Mouse (Mus musculus): ENCODE data around the gene Gga1. TPM values are rescaled to one million over a fixed set of nuclear protein-coding genes. Genes with fewer than 3 reads are reported as not detected.

Gga1 gene
- total RNA-seq, 2 experiments from 2014 or later, result 64.8 to 68.2 TPM

DNA sequence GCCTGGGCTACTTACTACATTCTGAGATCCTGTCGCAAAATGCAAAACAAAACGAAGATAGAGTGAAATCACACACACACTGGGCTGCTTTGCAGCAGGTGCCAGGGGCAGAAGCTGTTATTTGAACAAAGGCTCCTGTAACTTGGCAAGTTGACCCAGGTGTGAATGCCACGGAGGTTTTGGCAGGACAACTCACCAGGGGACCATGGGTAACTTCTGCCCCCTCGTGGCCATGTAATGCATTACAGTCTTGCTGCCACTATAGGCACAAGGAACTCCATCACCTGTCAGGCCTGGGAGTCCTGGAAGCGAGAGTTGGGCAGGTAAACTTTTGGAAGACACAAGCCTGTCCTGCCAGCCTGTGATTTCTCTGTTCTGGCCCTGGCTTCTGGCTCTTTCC lies 28.5 kb upstream of the Gga1 start:
- TF ChIP-seq CTCF (IDR thresholded peaks at IDR 0.05), result peak; percentile 95
- DNase-seq (ENCODE audit: extremely low spot score in 1 of 2, low spot score in 2 of 2), result peak; percentile 72 to 83
- intact Hi-C loops (cut with DNase I), result loop anchor here (1.0 to 5.0 kb wide), 2 partner anchors 22 to 226 kb away; no protein-coding TSS in a partner anchor
- Histone ChIP-seq H3K27ac (0 out of 2 replicates have a peak overlapping the region, but pooled peaks have one; percentile 6), H3K4me3 (no peak overlapping the region)

GRCm38 (mm10) chr15:78849485-78849884 lies 27.5 kb upstream of the Gga1 start:
- intact Hi-C loops (cut with DNase I), result loop anchor here (5.0 kb wide), 1 partner anchor 227 kb away; no protein-coding TSS in a partner anchor
- DNase-seq (ENCODE audit: extremely low spot score in 1 of 2, low spot score in 2 of 2), result no peak
- TF ChIP-seq CTCF (IDR thresholded peaks at IDR 0.05), result no peak
- H3K27ac ChIP-seq, result no peak overlapping the region; the same call in 1 of the 2 replicates
- H3K4me3 ChIP-seq, result no peak overlapping the region

DNA sequence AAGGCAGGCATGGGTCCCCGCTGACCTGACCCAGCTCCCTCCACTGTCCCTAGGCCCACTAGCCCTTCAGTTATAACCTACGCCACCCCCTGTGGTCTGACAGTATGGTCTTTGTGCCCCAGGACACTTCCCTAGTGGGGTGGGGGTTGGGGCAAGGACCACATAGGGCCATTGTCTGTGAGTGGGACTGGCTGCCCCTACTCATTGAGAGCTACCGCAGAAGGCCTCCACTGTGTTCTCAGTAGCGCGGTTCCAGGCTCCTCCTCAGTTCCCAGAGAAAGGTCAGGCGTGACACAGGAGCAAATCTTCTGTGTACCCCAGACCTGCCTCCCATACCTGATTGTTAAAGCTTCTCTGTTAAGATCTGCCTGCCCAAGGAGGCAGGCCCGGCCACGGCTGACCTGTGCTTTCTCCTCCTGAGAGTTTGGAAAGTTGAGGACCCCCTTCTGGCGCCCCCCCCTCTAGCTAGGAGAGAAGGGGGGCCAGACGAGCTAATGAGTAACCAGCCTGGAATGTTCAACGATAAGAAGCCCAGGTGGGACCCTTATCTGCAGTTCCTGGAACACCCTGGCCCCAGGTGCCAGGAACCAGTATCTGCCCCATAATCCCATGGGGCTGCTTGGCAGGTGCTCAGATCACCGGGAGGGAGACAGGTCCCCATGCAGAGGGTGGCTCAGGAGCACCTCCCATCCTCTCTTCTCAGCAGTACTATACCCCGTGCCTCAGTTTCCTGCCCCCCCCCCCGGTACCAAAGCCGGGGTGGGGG lies 26.7 kb upstream of the Gga1 start:
- Histone ChIP-seq H3K27ac (peak overlapping the region; percentile 50; the same call in 1 of the 2 replicates), H3K4me3 (no peak overlapping the region)
- no peak for DNase-seq (ENCODE audit: extremely low spot score in 1 of 2, low spot score in 2 of 2)
- intact Hi-C loops (cut with DNase I), result no loop called here
- no peak for TF ChIP-seq CTCF (IDR thresholded peaks at IDR 0.05)

GRCm38 (mm10) chr15:78850944-78851343 lies 26.0 kb upstream of the Gga1 start:
- H3K27ac ChIP-seq, result no peak overlapping the region; the same call in 1 of the 2 replicates
- intact Hi-C loops (cut with DNase I), result no loop called here
- DNase-seq (ENCODE audit: extremely low spot score in 1 of 2, low spot score in 2 of 2), result no peak
- no peak overlapping the region for H3K4me3 ChIP-seq
- no peak for TF ChIP-seq CTCF (IDR thresholded peaks at IDR 0.05)

DNA sequence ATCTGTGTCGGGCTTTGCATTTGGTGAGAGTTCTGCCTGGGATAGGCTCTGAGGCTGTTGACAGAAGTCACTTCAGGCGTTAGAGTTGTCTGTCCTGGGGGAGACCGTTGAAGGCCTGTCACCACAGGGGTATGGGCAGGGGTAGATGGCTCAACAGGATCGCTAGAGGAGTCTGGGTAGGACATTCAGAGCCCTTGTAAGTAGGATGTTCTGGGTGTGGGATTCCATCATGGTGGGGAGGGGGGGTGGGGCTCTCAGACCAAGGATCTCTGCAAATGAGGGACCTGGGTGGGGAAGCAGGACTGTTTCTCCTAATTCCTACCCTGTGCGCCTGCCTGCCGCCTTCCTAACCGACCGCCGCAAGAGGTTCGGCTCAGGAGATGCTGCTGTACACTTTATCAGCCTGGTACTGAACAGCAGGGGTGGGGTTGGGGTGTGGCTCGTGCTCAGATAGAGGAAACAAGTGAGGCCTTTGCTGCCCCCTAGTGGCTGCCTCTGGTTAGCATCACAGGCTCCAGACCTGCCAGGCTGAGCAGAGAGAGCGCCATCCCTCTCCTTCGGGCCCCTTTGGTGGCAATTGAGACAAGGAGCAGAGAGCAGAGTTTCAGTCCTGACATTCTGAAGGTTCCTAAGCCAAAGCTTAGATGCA lies 25.4 kb upstream of the Gga1 start:
- Histone ChIP-seq H3K27ac (peak overlapping the region; percentile 29; the same call in 1 of the 2 replicates), H3K4me3 (no peak overlapping the region)
- peak; percentile 86 to 90 for DNase-seq (ENCODE audit: extremely low spot score in 1 of 2, low spot score in 2 of 2)
- intact Hi-C loops (cut with DNase I), result no loop called here
- TF ChIP-seq CTCF (IDR thresholded peaks at IDR 0.05), result peak; percentile 92

DNA sequence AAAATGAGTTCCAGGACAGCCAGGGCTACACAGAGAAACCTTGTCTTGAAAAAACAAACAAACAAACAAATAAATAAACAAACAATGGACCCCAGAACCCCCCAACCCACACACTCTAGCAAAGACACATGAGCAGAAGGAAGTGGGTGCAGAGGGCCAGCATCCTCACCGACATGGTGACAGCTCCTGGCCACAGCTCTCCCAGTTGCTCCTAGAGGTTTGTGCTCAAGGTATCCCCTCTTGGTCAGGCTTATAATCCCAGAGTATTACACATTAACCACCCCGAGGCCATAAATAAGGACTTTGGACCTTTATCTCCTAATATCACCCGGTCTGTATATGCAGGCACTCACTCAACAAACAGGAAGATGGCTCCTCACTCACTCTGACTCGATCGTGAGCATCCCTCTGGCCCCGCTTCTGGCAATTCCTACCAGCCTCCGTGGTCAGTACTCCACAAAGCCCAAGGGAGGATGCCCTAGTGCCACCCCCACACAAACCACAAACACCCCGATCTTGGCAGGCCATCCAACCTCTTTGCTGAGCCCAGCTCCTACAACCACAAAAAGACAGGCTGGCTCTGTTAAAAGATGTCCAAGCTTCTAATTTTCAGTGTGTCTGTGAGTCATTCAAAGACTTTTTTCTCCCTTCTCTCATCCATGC lies 21.6 kb upstream of the Gga1 start, which contains the start of gene Lgals2:
Gene Lgals2, minus strand, starts transcription at position 227 of the 663 bp plus-strand sequence.
- intact Hi-C loops (cut with DNase I), result no loop called here
- no peak within 1 kb of the TSS for H3K27ac ChIP-seq
- no peak within 1 kb of the TSS for H3K4me3 ChIP-seq
- no peak for DNase-seq (ENCODE audit: extremely low spot score in 1 of 2, low spot score in 2 of 2)
- TF ChIP-seq CTCF (IDR thresholded peaks at IDR 0.05), result no peak

- no peak overlapping the region for H3K27ac ChIP-seq
- intact Hi-C loops (cut with DNase I), result no loop called here
- H3K4me3 ChIP-seq, result no peak overlapping the region
- DNase-seq (ENCODE audit: extremely low spot score in 1 of 2, low spot score in 2 of 2), result peak in 1 of 2 experiments; percentile 58
- no peak for TF ChIP-seq CTCF (IDR thresholded peaks at IDR 0.05)
Observed at GRCm38 (mm10) chr15:78857009-78857408, 20.0 kb upstream of the Gga1 start.

DNA sequence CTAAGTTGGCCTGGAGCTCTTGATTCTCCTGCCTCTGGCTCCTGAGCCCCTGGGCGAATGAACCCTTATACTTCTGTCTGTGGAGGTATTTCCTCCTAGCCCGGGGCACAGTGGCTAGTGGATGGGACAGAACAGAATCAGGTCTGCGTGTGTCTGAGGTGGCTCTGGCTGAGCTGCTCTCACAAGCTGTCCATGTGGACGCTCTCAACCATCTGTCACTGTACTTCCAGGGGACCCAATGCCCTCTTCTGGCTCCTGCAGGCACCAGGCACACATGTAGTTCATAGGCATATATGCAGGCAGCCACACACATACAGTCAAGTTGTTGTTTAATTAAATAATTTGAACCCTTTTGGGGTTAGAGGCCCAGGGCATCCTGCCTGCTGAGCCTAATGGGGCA lies 17.7 kb upstream of the Gga1 start:
- intact Hi-C loops (cut with DNase I), result no loop called here
- no peak overlapping the region for H3K27ac ChIP-seq
- no peak overlapping the region for H3K4me3 ChIP-seq
- no peak for DNase-seq (ENCODE audit: extremely low spot score in 1 of 2, low spot score in 2 of 2)
- TF ChIP-seq CTCF (IDR thresholded peaks at IDR 0.05), result no peak

- DNase-seq (ENCODE audit: extremely low spot score in 1 of 2, low spot score in 2 of 2), result no peak
- intact Hi-C loops (cut with DNase I), result no loop called here
- no peak overlapping the region for H3K27ac ChIP-seq
Observed at GRCm38 (mm10) chr15:78859714-78860113, 17.3 kb upstream of the Gga1 start.

GRCm38 (mm10) chr15:78862280-78862679 lies 14.7 kb upstream of the Gga1 start:
- intact Hi-C loops (cut with DNase I), result no loop called here
- H3K27ac ChIP-seq, result no peak overlapping the region
- no peak for TF ChIP-seq CTCF (IDR thresholded peaks at IDR 0.05)
- H3K4me3 ChIP-seq, result no peak overlapping the region
- no peak for DNase-seq (ENCODE audit: extremely low spot score in 1 of 2, low spot score in 2 of 2)

More at GRCm38 (mm10) chr15:78859714-78860113, 17.3 kb upstream of the Gga1 start:
- no peak overlapping the region for H3K4me3 ChIP-seq
- no peak for TF ChIP-seq CTCF (IDR thresholded peaks at IDR 0.05)

- TF ChIP-seq CTCF (IDR thresholded peaks at IDR 0.05), result no peak
- no peak for DNase-seq (ENCODE audit: extremely low spot score in 1 of 2, low spot score in 2 of 2)
- no peak overlapping the region for H3K4me3 ChIP-seq
- no peak overlapping the region for H3K27ac ChIP-seq
- intact Hi-C loops (cut with DNase I), result no loop called here
Observed at GRCm38 (mm10) chr15:78863154-78863553, 13.8 kb upstream of the Gga1 start.

DNA sequence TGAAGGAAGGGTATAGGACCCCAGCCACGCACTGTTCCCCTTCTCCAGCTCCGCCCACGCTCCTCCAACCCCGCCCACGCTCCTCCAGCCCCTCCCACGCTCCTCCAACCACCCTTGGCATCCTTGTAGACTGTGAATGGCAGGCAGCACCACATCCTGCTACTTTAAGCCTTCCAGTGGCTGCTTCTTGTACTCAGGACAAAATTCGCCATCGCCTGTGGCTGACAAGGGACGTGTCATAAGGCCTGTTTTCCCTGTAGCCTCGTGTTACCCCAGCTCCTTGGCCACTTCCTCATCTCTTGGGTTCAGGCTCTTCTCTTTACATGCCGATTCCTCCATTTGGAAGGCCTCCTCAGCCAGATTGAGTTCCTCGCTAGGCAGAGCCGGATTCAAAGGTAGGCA lies 13.1 kb upstream of the Gga1 start:
- Histone ChIP-seq H3K27ac (no peak overlapping the region), H3K4me3 (no peak overlapping the region)
- no peak for TF ChIP-seq CTCF (IDR thresholded peaks at IDR 0.05)
- DNase-seq (ENCODE audit: extremely low spot score in 1 of 2, low spot score in 2 of 2), result no peak
- intact Hi-C loops (cut with DNase I), result no loop called here
